Mouse (Mus musculus) embryonic facial prominence, embryonic 11.5 days (tissue): ENCODE measurements at regions not wholly inside any gene's neighbourhood (a gene's known extent, or its start where the extent isn't known, plus 50 kb on each side); places are given as distances from the start of the nearest gene placed in this dataset.

ENCODE experiments used
- ATAC-seq: fragments of 200-750 bp; cut with Nextera tagmentation; replicated peaks from 2 replicates; pipeline ENCODE4 v1.8.0; 2017; ENCODE audit warnings: low read depth; ENCODE audit not compliant: insufficient number of reproducible peaks, low FRiP score, low TSS enrichment
- DNase-seq: peaks from one replicate; pipeline ENCODE4 v3.0.0-alpha.2; 2015; ENCODE audit warnings: low spot score
- H3K27ac ChIP-seq: fragments of 300-500 bp; sonication (generic); replicated peaks from 2 replicates; pipeline ENCODE4 v1.5.1; 2014; ENCODE audit warnings: mild to moderate bottlenecking, low read depth, low read length, control low read depth
- H3K27me3 ChIP-seq: fragments of 300-500 bp; sonication (generic); 2 replicates; pipeline ENCODE4 v1.6.1; 2014; ENCODE audit warnings: mild to moderate bottlenecking, low read length, moderate library complexity, mixed read lengths; ENCODE audit not compliant: control insufficient read depth, insufficient read depth
- H3K36me3 ChIP-seq: fragments of 300-500 bp; sonication (generic); replicated peaks from 2 replicates; pipeline ENCODE4 v1.6.1; 2014; ENCODE audit warnings: low read depth, mild to moderate bottlenecking, low read length, moderate library complexity, mixed read lengths; ENCODE audit not compliant: control insufficient read depth, insufficient read depth
- H3K4me1 ChIP-seq: fragments of 300-500 bp; sonication (generic); 2 replicates; pipeline ENCODE4 v1.6.1; 2014; ENCODE audit warnings: low read length, mixed read lengths; ENCODE audit not compliant: control insufficient read depth, insufficient read depth
- H3K4me2 ChIP-seq: fragments of 300-500 bp; sonication (generic); 2 replicates; pipeline ENCODE4 v1.6.1; 2014; ENCODE audit warnings: low read depth, mild to moderate bottlenecking, control low read depth, low read length, moderate library complexity
- H3K4me3 ChIP-seq: fragments of 300-500 bp; sonication (generic); 2 replicates; pipeline ENCODE4 v1.5.1; 2014; ENCODE audit warnings: low read depth, low read length, control low read depth
- H3K9ac ChIP-seq: fragments of 300-500 bp; sonication (generic); replicated peaks from 2 replicates; pipeline ENCODE4 v1.6.1; 2014; ENCODE audit warnings: mild to moderate bottlenecking, control low read depth, low read length
- H3K9me3 ChIP-seq: fragments of 300-500 bp; sonication (generic); replicated peaks from 2 replicates; pipeline ENCODE4 v1.6.1; 2016; ENCODE audit warnings: mild to moderate bottlenecking, low read length, inconsistent platforms, mixed read lengths; ENCODE audit not compliant: control insufficient read depth
- WGBS: fragments of 180-500 bp; shearing (Covaris S2); extraction: QIAGEN DNeasy Blood & Tissue Kit; methylation state at CpG from one replicate; pipeline ENCODE4 v1.1.7; 2014; 5-methylcytosine and 5-hydroxymethylcytosine counted together

DNA sequence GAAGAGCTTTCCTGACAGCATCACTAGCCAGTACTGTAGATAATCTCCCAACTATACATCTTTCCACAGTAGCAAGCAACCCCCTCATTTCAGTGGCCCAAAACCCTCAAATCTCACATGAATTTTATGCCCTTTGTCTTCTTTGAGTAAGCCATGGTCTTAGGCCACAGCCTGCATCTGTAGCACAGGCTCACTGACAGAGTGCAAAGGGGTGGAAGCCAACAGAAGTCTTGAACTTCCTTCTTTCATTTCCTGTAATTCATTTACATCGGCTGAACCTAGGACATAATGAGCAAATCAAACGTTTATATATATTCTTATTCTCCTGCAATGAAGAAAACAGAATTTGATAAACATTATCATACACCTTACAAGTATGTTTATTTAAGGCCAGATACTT, 805.8 kb upstream of the Adgrl2 start:
- no peak overlapping the region for H3K4me2 ChIP-seq
- no peak overlapping the region for H3K9ac ChIP-seq
- no peak overlapping the region for H3K27ac ChIP-seq
- H3K4me3 ChIP-seq: no peak overlapping the region
- H3K4me1 ChIP-seq: no peaks in the 10 kb centered on the region
- ATAC-seq: no peak
- no peaks in the 10 kb centered on the region for H3K36me3 ChIP-seq
- no peaks in the 10 kb centered on the region for H3K27me3 ChIP-seq
- 78% methylated on average over 2 of the region's 2 CpGs for WGBS
- no peak for DNase-seq
- no peaks in the 10 kb centered on the region for H3K9me3 ChIP-seq

DNA sequence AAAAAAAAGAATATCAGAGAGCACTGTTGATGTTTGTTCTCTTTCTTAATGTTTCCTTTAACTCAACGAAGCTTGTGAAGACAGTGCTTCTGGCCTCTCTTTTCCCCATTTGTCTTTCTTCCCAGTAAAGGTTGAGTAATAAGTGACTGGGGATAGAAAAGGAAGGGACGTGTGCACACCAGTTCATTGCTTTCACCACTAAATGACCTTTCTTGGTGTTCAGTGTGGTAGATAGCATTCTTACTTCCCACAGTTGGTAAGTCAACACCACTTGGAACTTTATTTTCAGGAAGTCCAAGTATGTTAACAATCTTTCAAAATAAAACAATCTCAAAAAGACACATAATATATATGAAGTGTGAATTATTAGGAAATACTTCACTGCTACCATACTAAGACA, 801.2 kb upstream of the Adgrl2 start:
- DNase-seq (no peak), ATAC-seq (no peak)
- Histone ChIP-seq H3K4me2 (no peak overlapping the region), H3K27ac (no peak overlapping the region), H3K36me3 (no peaks in the 10 kb centered on the region), H3K27me3 (no peaks in the 10 kb centered on the region), H3K4me3 (no peak overlapping the region), H3K4me1 (no peaks in the 10 kb centered on the region), H3K9me3 (no peaks in the 10 kb centered on the region), H3K9ac (no peak overlapping the region)
- 78% methylated on average over 2 of the region's 2 CpGs for WGBS

DNA sequence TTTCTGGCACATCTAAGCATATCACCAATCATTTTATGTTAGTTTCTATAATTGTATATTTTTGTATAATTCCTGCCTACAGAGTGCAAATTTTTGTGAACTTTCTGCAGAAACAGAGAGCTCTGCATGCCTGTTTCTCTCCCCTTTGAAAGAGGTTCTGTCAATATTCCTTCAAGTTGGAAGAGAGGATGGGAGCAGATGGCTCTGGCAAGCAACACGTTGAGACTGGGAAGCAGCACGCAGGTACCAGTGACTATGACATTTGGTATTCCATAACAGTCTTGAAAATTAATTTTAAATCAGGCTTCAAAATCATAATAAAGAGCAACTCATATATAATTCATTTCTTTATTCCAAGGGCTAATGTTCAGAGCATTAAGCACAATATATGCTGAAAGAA, 795.7 kb upstream of the Adgrl2 start:
- Histone ChIP-seq H3K27ac (no peak overlapping the region), H3K27me3 (no peaks in the 10 kb centered on the region), H3K9ac (no peak overlapping the region), H3K4me2 (no peak overlapping the region), H3K4me1 (no peaks in the 10 kb centered on the region), H3K36me3 (no peaks in the 10 kb centered on the region), H3K9me3 (no peaks in the 10 kb centered on the region), H3K4me3 (no peak overlapping the region)
- DNase-seq: no peak
- 88% methylated on average over 2 of the region's 2 CpGs for WGBS
- ATAC-seq: no peak

DNA sequence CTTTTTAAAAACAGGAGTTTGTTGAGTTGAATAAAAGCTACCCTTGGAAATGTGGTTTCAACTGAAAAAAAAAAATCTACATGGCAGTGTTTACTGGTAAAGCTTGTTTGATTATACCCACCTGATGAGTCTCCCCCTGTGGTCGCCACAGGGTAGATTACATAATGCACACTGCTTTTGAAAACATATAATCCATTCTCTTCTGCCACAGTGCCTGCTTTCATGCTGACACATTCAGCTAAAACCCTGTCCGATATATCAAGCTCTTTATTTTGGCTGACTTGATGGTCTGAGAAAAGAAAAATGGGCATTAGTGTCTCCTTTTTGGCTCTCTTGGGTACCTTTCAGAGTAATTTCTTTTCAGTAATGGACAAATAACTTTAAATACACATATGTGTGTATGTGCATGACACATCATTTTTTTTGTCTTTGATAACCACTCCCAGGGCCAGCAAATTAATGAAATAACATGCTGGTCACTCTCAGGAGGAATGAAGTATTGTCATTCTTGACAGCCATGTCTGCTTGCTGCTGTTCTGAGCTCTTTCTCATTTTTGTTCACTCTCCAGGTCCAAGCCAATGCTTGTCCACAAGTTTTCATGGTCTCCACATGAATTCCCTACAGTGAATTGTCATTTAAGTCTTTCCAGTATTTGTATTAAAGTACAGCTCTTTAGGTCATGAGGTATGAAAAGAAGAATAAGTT, 793.7 kb upstream of the Adgrl2 start:
- no peak for ATAC-seq
- H3K9me3 ChIP-seq: no peaks in the 10 kb centered on the region
- 60% methylated on average over 2 of the region's 2 CpGs for WGBS

DNA sequence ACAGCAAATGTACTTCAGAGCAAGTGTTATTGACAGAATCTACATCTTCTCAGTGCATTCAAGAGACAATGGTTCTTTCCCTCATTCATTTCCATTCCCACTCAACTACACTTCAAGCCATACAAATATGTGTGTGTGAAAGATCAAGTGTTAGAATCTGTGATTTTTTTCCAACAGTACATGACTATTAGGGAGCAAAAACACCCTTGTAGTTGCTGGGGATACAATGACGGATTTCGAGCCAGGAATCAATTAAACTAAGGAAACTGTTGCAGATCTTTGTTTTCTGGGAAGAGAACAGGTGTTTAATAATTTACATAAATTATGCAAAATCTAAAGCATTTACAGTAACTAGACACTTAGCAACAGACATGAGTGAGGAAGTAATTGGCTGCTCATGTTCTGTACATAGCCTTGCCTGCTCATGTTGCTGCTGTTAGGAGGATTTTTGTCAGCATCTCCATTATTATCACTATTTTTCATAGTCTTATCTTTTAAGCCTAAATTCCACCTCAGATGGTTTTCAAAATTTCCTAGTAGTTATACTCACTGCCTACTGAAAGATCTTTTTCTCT, 777.6 kb upstream of the Adgrl2 start:
- DNase-seq (no peak), ATAC-seq (no peak)
- WGBS: 80% methylated on average over 2 of the region's 2 CpGs
- Histone ChIP-seq H3K9me3 (no peaks in the 10 kb centered on the region), H3K4me2 (no peak overlapping the region), H3K4me3 (no peak overlapping the region), H3K9ac (no peak overlapping the region), H3K4me1 (no peaks in the 10 kb centered on the region), H3K27me3 (no peaks in the 10 kb centered on the region), H3K27ac (no peak overlapping the region), H3K36me3 (no peaks in the 10 kb centered on the region)

More for the DNA sequence above, 793.7 kb upstream of the Adgrl2 start:
- DNase-seq: no peak
- no peak overlapping the region for H3K9ac ChIP-seq
- no peak overlapping the region for H3K4me3 ChIP-seq
- H3K27ac ChIP-seq: no peak overlapping the region
- H3K36me3 ChIP-seq: no peaks in the 10 kb centered on the region
- H3K27me3 ChIP-seq: no peaks in the 10 kb centered on the region
- no peak overlapping the region for H3K4me2 ChIP-seq
- H3K4me1 ChIP-seq: no peaks in the 10 kb centered on the region

DNA sequence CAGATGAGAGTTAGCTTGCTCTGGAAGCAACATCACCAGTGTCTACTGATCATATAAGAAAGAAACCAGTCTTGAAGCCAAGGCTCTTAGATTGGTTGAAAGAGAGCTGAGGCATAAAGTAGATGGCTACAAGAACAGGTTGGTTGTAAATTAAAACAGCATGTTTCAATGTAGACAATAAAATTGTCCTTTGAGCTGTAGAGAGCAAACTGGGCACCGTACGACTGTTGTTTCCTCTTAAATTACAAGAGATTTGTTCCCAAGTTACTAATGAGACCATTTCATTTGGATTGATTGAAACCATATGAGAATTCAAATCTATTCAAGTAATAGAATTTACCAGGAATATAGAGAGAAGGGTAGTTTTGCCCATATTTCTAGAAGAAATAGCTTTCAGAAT, 770.9 kb upstream of the Adgrl2 start:
- ATAC-seq (no peak), DNase-seq (peak; percentile 40)
- H3K27me3 ChIP-seq: no peaks in the 10 kb centered on the region
- no peaks in the 10 kb centered on the region for H3K36me3 ChIP-seq
- H3K4me3 ChIP-seq: no peak overlapping the region
- no peak overlapping the region for H3K27ac ChIP-seq
- H3K4me1 ChIP-seq: no peaks in the 10 kb centered on the region
- 36% methylated on average over 2 of the region's 2 CpGs for WGBS
- no peak overlapping the region for H3K9ac ChIP-seq
- no peaks in the 10 kb centered on the region for H3K9me3 ChIP-seq
- no peak overlapping the region for H3K4me2 ChIP-seq

DNA sequence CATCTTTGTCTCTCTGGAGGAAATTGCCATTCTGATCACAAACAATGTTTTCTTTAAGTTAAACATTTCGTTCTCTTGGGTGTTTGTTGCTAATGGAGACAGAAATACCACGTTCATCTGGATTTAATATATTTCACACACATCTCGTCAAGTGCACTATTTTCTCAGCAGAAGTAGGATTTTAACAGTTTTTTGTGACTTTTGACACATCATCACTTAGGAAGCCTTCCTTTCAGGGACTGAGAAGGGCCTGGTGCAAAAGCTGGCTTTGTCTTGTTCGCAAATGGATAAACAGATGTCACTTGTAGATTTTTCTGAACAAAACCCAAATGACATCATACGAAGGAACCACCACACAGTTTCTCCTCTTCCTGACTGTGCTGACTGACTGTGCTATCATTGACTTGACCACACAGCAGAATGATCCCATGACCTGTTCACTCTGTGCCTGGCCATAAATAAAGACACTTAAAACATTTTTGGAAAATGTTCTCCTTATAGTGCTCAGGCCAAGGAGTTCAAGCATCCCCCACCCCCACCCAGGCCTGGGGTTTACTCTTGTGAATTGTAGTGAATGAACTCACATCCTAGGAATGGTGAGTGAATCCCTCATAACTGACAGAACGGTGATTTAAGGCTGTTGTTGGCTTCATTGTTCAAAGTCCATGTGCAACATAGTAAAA, 767.7 kb upstream of the Adgrl2 start:
- Histone ChIP-seq H3K27me3 (no peaks in the 10 kb centered on the region), H3K4me2 (no peak overlapping the region), H3K9ac (no peak overlapping the region), H3K4me3 (no peak overlapping the region), H3K4me1 (no peaks in the 10 kb centered on the region), H3K36me3 (no peaks in the 10 kb centered on the region), H3K9me3 (no peaks in the 10 kb centered on the region), H3K27ac (no peak overlapping the region)
- 64% methylated on average over 6 of the region's 6 CpGs for WGBS
- ATAC-seq (no peak), DNase-seq (no peak)

DNA sequence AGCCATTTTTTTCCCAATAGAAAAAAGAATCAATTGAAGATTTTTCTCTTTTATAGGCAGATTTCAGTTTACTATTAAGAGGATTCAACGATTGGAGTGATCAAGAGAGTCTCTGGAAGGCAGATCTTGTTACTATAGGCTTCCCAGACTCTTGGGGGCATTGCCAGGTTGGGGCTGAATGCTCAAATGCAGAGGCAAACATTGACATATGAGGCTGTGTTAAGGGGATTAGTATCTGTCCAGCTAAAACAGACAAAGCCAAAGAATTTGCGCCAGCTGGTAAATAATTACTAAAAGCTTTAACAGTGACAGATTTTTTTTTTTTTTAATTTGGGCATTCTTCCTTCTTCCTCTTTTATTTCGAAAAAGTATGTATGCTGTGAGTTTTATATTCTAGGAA, 745.7 kb upstream of the Adgrl2 start:
- ATAC-seq (no peak), DNase-seq (no peak)
- Histone ChIP-seq H3K4me3 (no peak overlapping the region), H3K36me3 (no peaks in the 10 kb centered on the region), H3K4me2 (no peak overlapping the region), H3K9me3 (no peaks in the 10 kb centered on the region), H3K27me3 (no peaks in the 10 kb centered on the region), H3K4me1 (no peaks in the 10 kb centered on the region), H3K9ac (no peak overlapping the region), H3K27ac (no peak overlapping the region)
- WGBS: 79% methylated on average over 3 of the region's 3 CpGs
